Mouse (Mus musculus) kidney, adult 2 months (tissue): ENCODE data around the gene Dse. TPM values are rescaled to one million over a fixed set of nuclear protein-coding genes. Genes with fewer than 3 reads are reported as not detected.

Experiments used
- DNase-seq: peaks from one replicate; pipeline ENCODE4 v3.0.0; 2021
- H3K27ac ChIP-seq: fragments of 200-500 bp; 2 replicates; pipeline ENCODE4 v1.5.1; 2012; ENCODE audit warnings: low read depth, low read length, control low read depth, inconsistent platforms; ENCODE audit not compliant: insufficient read depth
- H3K27me3 ChIP-seq: fragments of 200-500 bp; replicated peaks from 2 replicates; pipeline ENCODE4 v1.6.1; 2012; ENCODE audit warnings: mild to moderate bottlenecking, moderate library complexity, low read length, inconsistent platforms; ENCODE audit not compliant: control insufficient read depth, insufficient read depth
- H3K36me3 ChIP-seq: fragments of 200-500 bp; 2 replicates; pipeline ENCODE4 v1.6.1; 2012; ENCODE audit warnings: mild to moderate bottlenecking, moderate library complexity, low read length, inconsistent platforms; ENCODE audit not compliant: control insufficient read depth, insufficient read depth
- H3K4me1 ChIP-seq: fragments of 200-500 bp; 2 replicates; pipeline ENCODE4 v1.6.1; 2011; ENCODE audit warnings: low read length; ENCODE audit not compliant: control insufficient read depth, insufficient read depth
- H3K4me3 ChIP-seq: fragments of 200-500 bp; 2 replicates; pipeline ENCODE4 v1.5.1; 2011; ENCODE audit warnings: mild to moderate bottlenecking, low read depth, low read length, control low read depth; ENCODE audit not compliant: insufficient read depth
- CTCF ChIP-seq: fragments of 200-500 bp; conservative IDR thresholded peaks from 2 replicates; pipeline ENCODE4 v1.5.1; 2011; ENCODE audit warnings: low read depth, mild to moderate bottlenecking, control low read depth, low read length, moderate library complexity, mixed read lengths; ENCODE audit not compliant: insufficient read depth, insufficient read length
- POLR2A ChIP-seq: fragments of 200-500 bp; IDR thresholded peaks from one replicate; pipeline ENCODE4 v1.6.1; 2011; ENCODE audit warnings: low read depth, low read length, control low read depth
- WGBS: fragments of 180-500 bp; shearing (Covaris S2); methylation state at CpG from one replicate; pipeline ENCODE4 v1.1.7; 2018; 5-methylcytosine and 5-hydroxymethylcytosine counted together
- polyA plus RNA-seq: library from polyadenylated mRNA; depleted of rRNA; stranded (reverse); fragments of >200 nt; gene quantifications from 2 replicates; pipeline ENCODE4 v1.2.3, GENCODE M21; 2012

The Dse gene
- polyA plus RNA-seq, 1 experiment = 8.6 TPM

DNA sequence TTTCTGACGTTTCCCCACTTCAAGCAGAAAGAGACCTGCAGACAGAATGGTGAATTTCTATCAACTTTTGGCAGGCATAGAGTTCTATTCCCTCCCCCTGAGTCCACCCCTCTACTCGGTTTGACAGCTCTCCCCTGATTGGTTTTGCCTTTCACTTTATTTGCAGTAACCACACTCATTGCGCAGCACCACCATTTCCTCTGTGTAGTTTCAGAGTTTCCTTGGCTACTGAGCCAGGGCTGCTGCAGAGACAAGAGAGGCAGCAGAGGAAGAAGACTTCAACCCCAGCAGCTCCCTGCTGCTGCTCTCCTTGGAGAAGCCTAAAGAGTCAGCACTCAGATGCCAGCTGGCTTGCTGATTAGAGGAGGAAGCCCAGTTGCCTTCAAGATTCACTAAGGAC, 27.9 kb upstream of the Dse start:
- 39% methylated on average over 3 of the region's 3 CpGs for WGBS
- H3K36me3 ChIP-seq = no peaks in the 10 kb centered on the region
- no peak for TF ChIP-seq POLR2A
- no peak for TF ChIP-seq CTCF
- H3K27me3 ChIP-seq = no peaks in the 10 kb centered on the region
- H3K4me3 ChIP-seq = no peak overlapping the region
- no peak overlapping the region for H3K27ac ChIP-seq
- H3K4me1 ChIP-seq = no peaks in the 10 kb centered on the region
- DNase-seq = no peak

DNA sequence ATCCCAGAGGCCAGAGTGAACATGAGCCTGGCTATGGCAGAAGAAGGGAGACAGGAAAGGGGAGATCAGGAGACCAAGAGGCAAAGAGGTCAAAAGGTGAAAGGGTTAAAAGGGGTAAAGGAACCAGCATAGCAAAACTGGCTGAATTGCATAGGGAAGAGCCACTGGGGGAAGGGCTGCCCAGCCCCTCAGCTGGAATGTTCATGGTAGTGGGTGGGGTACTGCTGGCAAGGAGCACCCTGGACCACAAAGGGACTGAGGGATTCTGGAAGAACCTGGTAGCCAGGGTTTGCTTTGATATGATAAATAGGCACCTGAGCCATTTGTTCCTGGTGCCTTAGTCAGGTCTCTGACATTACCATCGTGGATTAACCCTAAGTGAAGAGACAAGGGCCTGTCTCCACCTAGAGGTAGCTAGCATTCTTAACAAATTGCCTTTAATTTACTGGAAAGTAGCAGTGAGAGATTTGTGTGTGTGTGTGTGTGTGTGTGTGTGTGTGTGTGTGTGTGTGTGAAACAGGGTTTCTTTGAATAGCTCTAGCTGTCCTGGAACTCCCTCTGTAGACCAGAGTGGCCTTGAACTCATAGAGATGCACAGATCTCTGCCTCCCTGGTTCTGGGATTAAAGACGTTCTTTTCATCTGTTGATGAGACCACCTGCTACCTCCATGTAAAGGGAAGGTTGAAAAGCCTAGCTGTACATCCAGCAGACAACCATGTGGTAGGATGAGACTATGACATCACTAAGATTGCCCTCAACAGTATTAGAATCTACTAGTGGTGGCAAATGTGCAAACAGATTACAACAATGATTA, 26.6 kb upstream of the Dse start:
- 47% methylated on average over 2 of the region's 2 CpGs for WGBS
- no peak for DNase-seq

DNA sequence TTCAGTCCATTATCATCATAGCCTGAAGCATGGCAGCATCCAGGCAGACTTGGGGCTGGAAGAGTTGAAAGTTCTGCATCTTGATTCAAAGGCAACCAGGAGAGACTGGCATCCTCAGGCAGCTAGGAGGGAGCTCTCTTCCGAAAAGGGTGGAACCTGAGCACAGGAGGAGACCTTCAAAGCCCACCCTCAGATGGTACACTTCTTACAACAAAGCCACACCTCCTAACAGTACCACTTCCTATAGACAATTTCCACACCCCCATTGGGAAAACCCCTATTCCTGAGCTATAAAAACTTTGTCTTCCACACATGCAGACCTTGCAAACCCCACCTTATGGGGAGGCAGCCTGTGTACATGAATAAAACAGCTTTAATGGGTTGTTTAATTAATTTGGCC, 25.9 kb upstream of the Dse start:
- Histone ChIP-seq H3K4me1 (no peaks in the 10 kb centered on the region), H3K4me3 (no peak overlapping the region), H3K36me3 (no peaks in the 10 kb centered on the region), H3K27ac (no peak overlapping the region), H3K27me3 (no peaks in the 10 kb centered on the region)
- TF ChIP-seq POLR2A (no peak), CTCF (no peak)
- no peak for DNase-seq
- WGBS = 100% methylated on average over 1 of the region's 1 CpGs

More for the DNA sequence above, 26.6 kb upstream of the Dse start:
- H3K4me1 ChIP-seq = no peaks in the 10 kb centered on the region
- H3K27me3 ChIP-seq = no peaks in the 10 kb centered on the region
- H3K36me3 ChIP-seq = no peaks in the 10 kb centered on the region
- no peak overlapping the region for H3K27ac ChIP-seq
- H3K4me3 ChIP-seq = no peak overlapping the region
- TF ChIP-seq CTCF (no peak), POLR2A (no peak)

DNA sequence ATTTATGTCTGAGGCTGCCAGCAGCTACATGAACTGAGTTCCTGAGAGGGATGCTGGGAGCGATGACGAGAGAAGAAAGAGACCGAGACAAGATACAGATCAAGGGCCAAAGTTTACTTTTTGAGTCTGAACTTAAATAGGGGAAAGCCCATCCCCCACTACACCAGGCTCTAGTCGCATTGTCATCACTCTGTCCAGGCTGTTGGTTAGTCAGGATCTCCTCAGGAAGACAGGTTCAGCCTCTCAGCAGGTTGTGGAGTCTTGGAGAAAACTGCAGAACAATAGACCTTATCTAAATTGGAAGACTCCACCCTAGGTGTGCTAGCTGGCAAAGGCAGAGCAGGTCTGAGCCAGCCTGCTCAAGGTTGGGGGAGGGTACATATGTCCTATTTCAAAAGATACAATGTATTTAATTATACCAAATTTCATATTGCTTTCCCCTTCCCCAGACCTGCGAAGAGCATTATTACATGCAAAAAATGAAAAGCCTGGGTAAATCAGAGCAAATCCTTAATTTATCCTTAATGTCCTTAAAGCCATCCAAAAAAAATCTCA, 22.7 kb upstream of the Dse start:
- no peak for TF ChIP-seq POLR2A
- no peak for TF ChIP-seq CTCF
- Histone ChIP-seq H3K4me3 (no peak overlapping the region), H3K27me3 (no peaks in the 10 kb centered on the region), H3K27ac (no peak overlapping the region), H3K4me1 (no peaks in the 10 kb centered on the region), H3K36me3 (no peaks in the 10 kb centered on the region)
- no peak for DNase-seq
- 54% methylated on average over 5 of the region's 5 CpGs for WGBS

DNA sequence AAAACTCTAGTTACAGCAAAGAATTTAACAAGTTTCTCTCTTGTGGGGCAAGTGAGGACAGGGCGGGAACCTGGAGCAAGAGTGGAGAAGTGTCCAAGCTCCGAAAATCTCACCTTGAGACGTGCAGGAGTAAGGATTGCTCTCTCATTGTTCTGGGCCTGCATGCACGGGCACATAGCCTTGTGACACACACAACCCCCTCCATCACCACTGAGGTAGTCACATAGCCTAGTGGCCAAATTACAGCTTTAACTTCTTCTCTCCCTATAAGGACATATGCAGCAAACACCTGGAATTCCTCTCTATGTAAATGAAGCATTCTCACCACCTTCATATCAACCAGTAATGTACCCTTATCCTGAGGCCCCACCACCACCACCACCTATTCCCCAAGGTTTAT, 22.0 kb upstream of the Dse start:
- H3K4me3 ChIP-seq = no peak overlapping the region
- H3K36me3 ChIP-seq = no peaks in the 10 kb centered on the region
- H3K4me1 ChIP-seq = no peaks in the 10 kb centered on the region
- 84% methylated on average over 4 of the region's 4 CpGs for WGBS
- TF ChIP-seq POLR2A = no peak
- TF ChIP-seq CTCF = no peak
- no peak for DNase-seq
- H3K27me3 ChIP-seq = no peaks in the 10 kb centered on the region
- H3K27ac ChIP-seq = no peak overlapping the region

DNA sequence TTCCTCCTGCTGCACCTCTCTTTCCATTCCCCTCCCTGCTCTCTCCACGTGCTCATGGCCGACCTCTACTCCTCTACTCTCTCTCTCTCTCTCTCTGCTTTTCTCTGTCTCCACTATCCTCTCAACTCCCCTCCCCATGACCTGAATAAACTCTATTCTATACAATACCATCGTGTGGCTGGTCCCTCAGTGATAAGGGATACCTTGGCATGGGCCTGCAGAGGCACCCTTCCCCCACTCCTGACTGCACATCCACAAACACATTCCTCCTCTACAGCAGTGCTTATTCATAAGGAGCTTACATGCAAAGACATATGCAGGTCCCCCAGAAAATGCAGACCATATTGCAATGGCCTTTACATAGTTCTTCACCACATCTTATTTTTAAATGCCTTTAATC, 16.1 kb upstream of the Dse start:
- no peak overlapping the region for H3K4me3 ChIP-seq
- no peaks in the 10 kb centered on the region for H3K4me1 ChIP-seq
- no peaks in the 10 kb centered on the region for H3K27me3 ChIP-seq
- WGBS = 46% methylated on average over 3 of the region's 3 CpGs
- H3K36me3 ChIP-seq = no peaks in the 10 kb centered on the region
- no peak for TF ChIP-seq POLR2A
- no peak for TF ChIP-seq CTCF
- no peak overlapping the region for H3K27ac ChIP-seq
- no peak for DNase-seq

DNA sequence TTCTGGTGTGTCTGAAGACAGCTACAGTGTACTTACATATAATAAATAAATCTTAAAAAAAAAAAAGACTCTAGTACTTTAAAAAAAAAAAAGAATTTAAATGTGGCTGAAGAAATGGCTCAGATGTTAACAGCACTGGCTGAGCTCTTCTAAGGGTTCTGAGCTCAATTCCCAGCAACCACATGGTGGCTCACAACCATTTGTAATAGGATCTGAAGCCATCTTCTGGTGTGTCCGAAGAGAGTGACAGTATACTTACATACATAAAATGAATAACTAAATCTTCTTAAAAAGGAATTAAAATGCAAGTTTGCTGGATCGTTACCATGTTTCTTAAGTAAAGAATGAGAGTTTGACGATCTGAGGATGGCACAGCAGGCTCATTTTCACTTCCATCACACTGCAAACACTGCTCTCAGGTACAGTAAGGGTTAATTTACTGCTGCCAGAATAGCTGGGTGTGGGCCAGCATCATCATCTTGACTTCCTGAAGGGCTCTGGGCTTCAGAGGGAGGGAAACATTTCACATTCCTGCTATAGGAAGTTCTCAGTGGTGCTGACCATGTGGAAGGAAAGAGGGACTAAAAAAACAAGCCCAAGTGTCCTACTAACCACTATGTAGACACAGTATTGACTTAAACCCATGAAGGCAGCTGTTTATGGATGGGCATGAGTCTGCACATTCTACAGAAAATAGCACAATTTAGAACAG, 14.6 kb upstream of the Dse start:
- 50% methylated on average over 3 of the region's 3 CpGs for WGBS
- H3K27me3 ChIP-seq = no peaks in the 10 kb centered on the region
- no peak overlapping the region for H3K27ac ChIP-seq
- no peak overlapping the region for H3K4me3 ChIP-seq
- no peak for TF ChIP-seq POLR2A
- no peak for TF ChIP-seq CTCF
- no peaks in the 10 kb centered on the region for H3K4me1 ChIP-seq
- no peaks in the 10 kb centered on the region for H3K36me3 ChIP-seq
- DNase-seq = no peak
